Mouse (Mus musculus) thymus, adult 2 months (tissue): Measurements from ENCODE around the gene Cep104.

Experiments used
- CTCF ChIP-seq: fragments of 200-500 bp; IDR thresholded peaks from 2 replicates; pipeline ENCODE4 v1.5.1; 2012; ENCODE audit warnings: mild to moderate bottlenecking, control low read depth, low read length, moderate library complexity, borderline replicate concordance; ENCODE audit not compliant: control insufficient read depth, poor library complexity, insufficient read depth; ENCODE audit errors: extremely low read depth
- POLR2A ChIP-seq: fragments of 200-500 bp; IDR thresholded peaks from 2 replicates; pipeline ENCODE4 v1.6.1; 2012; ENCODE audit warnings: mild to moderate bottlenecking, low read length, control low read depth, moderate library complexity; ENCODE audit not compliant: control insufficient read depth, poor library complexity, insufficient read depth; ENCODE audit errors: extremely low read depth

- no peak for TF ChIP-seq POLR2A
- TF ChIP-seq CTCF = no peak
Measured at GRCm38 (mm10) chr4:154037123-154037522, 62.1 kb downstream of the Cep104 start.
